Mouse (Mus musculus) gastrocnemius, postnatal 4 days (tissue): ENCODE data around the gene Fam19a1. TPM values are rescaled to one million over a fixed set of nuclear protein-coding genes. Genes with fewer than 3 reads are reported as not detected.

Experiments used
- DNase-seq, 2 experiments: peaks; one replicate each; pipeline ENCODE4 v3.0.0; 2021 to 2022; ENCODE audit warnings: low spot score in 2 of 2, mixed read lengths in 2 of 2
- total RNA-seq, 2 experiments: library from RNA; stranded (reverse); gene quantifications; 2 replicates each; pipeline ENCODE4 v1.2.3; 2021

Fam19a1 gene
- total RNA-seq, 2 experiments from 2014 or later, result 0.12 TPM; not detected in 1

DNA sequence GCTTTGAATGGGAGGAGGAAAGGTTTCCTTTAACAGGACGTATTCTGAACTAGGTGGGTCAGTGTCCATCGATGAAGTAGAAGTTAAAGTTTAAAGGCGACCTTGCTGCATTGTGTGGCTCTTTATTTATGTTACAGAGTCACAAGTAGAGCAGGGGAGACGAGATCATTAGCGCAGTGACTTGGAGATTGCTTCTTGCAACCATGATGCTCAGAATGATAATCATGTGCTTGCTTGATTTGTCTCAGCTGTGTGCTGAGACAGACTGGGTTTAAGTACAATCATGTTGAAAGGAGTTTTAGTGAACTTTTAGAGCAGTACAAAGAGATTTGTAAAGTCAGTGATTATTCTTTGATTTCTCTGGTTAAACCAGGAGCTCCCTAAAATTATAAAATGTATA lies 536.3 kb downstream of the Fam19a1 start:
- no peak for DNase-seq

DNA sequence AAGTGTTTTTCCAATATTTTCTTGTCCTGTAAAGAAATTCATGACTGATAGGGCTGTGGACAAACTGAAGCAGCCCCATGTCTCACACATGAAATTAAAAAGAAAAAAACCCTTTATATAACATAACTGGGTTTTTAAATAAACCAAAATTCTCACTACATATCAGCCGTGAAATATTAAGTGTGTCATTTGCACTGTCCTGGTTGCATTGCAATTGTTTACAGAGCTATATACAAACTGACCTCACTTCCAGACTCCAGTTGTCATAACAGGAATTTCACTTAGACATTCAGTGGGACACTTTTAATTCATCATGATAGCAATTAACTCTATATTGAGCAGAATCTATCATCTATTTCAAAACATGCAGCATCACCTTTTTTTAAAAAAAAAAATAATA lies 553.4 kb downstream of the Fam19a1 start:
- no peak for DNase-seq

- no peak for DNase-seq
Measured at GRCm38 (mm10) chr6:96677813-96678212, 564.9 kb downstream of the Fam19a1 start.

Other genes starting within 250 kb of the Fam19a1 start
- gene 1700123L14Rik, start 53.1 kb downstream of the Fam19a1 start, total RNA-seq, result not detected